Mouse (Mus musculus) G1E (cell line): ENCODE data around the gene Carns1. TPM values are rescaled to one million over a fixed set of nuclear protein-coding genes. Genes with fewer than 3 reads are reported as not detected.
A peak's percentile ranks its signal among the peaks of the same experiment; 100 is the strongest.
"Not testable (repeated sequence)": the region's sequence is repeated elsewhere in the genome, so short reads cannot be mapped to it uniquely, and the experiment has no call there.

Source experiments
- ATAC-seq: 2 replicates; pipeline ENCODE4 v1.8.0; 2016; ENCODE audit warnings: mild to moderate bottlenecking; ENCODE audit not compliant: insufficient number of reproducible peaks, poor library complexity, low FRiP score, severe bottlenecking; ENCODE audit errors: extremely low read depth
- DNase-seq: peaks from one replicate; pipeline ENCODE4 v3.0.0; 2012; ENCODE audit warnings: low spot score
- H3K27me3 ChIP-seq: 2 replicates; pipeline ENCODE4 v1.6.1; 2012; ENCODE audit warnings: mild to moderate bottlenecking, low read length, inconsistent platforms; ENCODE audit not compliant: insufficient read depth
- H3K36me3 ChIP-seq: replicated peaks from 2 replicates; pipeline ENCODE3; 2012; ENCODE audit warnings: mild to moderate bottlenecking, inconsistent platforms
- H3K4me1 ChIP-seq: 2 replicates; pipeline ENCODE4 v1.6.1; 2012; ENCODE audit warnings: low read depth, low read length, inconsistent platforms, mixed read lengths; ENCODE audit not compliant: insufficient read depth
- H3K4me3 ChIP-seq: 2 replicates; pipeline ENCODE4 v1.5.1; 2012; ENCODE audit warnings: low read depth, mild to moderate bottlenecking, inconsistent platforms, low read length, moderate library complexity, mixed read lengths
- H3K9me3 ChIP-seq: replicated peaks from 2 replicates; pipeline ENCODE4 v1.6.1; 2012; ENCODE audit warnings: inconsistent platforms
- CTCF ChIP-seq: IDR thresholded peaks from 2 replicates; pipeline ENCODE4 v1.5.1; 2012; ENCODE audit warnings: low read depth, low read length, inconsistent platforms, mixed read lengths
- GATA1 ChIP-seq: IDR thresholded peaks from 2 replicates; pipeline ENCODE4 v1.6.1; 2012; ENCODE audit warnings: borderline replicate concordance, low read length, inconsistent platforms, mixed read lengths
- GATA2 ChIP-seq: IDR thresholded peaks from 2 replicates; pipeline ENCODE4 v1.6.1; 2012; ENCODE audit warnings: low read depth, low read length, inconsistent platforms, borderline replicate concordance
- POLR2AphosphoS5 ChIP-seq: IDR thresholded peaks from 2 replicates; pipeline ENCODE4 v1.6.1; 2012; ENCODE audit warnings: low read depth, low read length, inconsistent platforms; ENCODE audit not compliant: insufficient replicate concordance
- TAL1 ChIP-seq: conservative IDR thresholded peaks from 2 replicates; pipeline ENCODE4 v1.6.1; 2012; ENCODE audit warnings: low read depth, low read length, inconsistent platforms, mixed read lengths
- polyA plus RNA-seq: library from polyadenylated mRNA; stranded (reverse); fragments of >175 nt; gene quantifications from 2 replicates; pipeline ENCODE4 v1.2.3, GENCODE M21; 2012
- total RNA-seq, 2 experiments: library from RNA; stranded (forward) in 1 of 2; stranded (reverse) in 1 of 2; fragments of 200-1000 nt in 1 of 2; fragments of >200 nt in 1 of 2; fragmentation: Nextera tagmentation in 1 of 2; gene quantifications; 2 replicates each; pipeline ENCODE4 v1.2.3; 2014 to 2017

Carns1 gene
- total and polyA plus RNA-seq, 3 experiments = 0.48 to 1.2 (median 0.55) TPM

GRCm38 (mm10) chr19:4122411-4123370, 52.6 kb downstream of the Carns1 start:
- Histone ChIP-seq H3K4me3 (no peak overlapping the region; the same call in 1 of the 2 replicates), H3K4me1 (peaks cover 80% of the 10 kb centered on the region), H3K9me3 (no peaks in the 10 kb centered on the region), H3K36me3 (peaks cover 26% of the 10 kb centered on the region), H3K27me3 (no peaks in the 10 kb centered on the region)
- TF ChIP-seq POLR2AphosphoS5 = no peak
- no peak for TF ChIP-seq CTCF
- no peak for TF ChIP-seq TAL1
- TF ChIP-seq GATA2 = no peak
- no peak for TF ChIP-seq GATA1
- DNase-seq (no peak), ATAC-seq (no peak)

GRCm38 (mm10) chr19:4121896-4122295, 53.4 kb downstream of the Carns1 start:
- ATAC-seq, DNase-seq, H3K27me3 ChIP-seq, H3K9me3 ChIP-seq, H3K4me3 ChIP-seq: not testable (repeated sequence)
- Histone ChIP-seq H3K4me1 (peaks cover 72% of the 10 kb centered on the region), H3K36me3 (peaks cover 26% of the 10 kb centered on the region)

GRCm38 (mm10) chr19:4121097-4121805, 54.0 kb downstream of the Carns1 start:
- Histone ChIP-seq H3K9me3 (no peaks in the 10 kb centered on the region), H3K4me3 (peak overlapping the region; percentile 73), H3K36me3 (peaks cover 31% of the 10 kb centered on the region), H3K4me1 (peaks cover 66% of the 10 kb centered on the region), H3K27me3 (no peaks in the 10 kb centered on the region)
- TF ChIP-seq GATA2 (no peak), CTCF (no peak), GATA1 (no peak), POLR2AphosphoS5 (no peak), TAL1 (no peak)
- DNase-seq = peak; percentile 80
- ATAC-seq = peak; percentile 73

- Histone ChIP-seq H3K4me3 (peak overlapping the region; percentile 73; the same call in 1 of the 2 replicates), H3K4me1 (peaks cover 64% of the 10 kb centered on the region), H3K9me3 (no peaks in the 10 kb centered on the region), H3K27me3 (no peaks in the 10 kb centered on the region), H3K36me3 (peaks cover 39% of the 10 kb centered on the region)
- DNase-seq (no peak), ATAC-seq (no peak)
- TF ChIP-seq POLR2AphosphoS5 = no peak
- no peak for TF ChIP-seq TAL1
Observed at GRCm38 (mm10) chr19:4120496-4120895, 54.8 kb downstream of the Carns1 start.

GRCm38 (mm10) chr19:4119716-4120487, 55.4 kb downstream of the Carns1 start:
- Histone ChIP-seq H3K27me3 (no peaks in the 10 kb centered on the region), H3K4me3 (peak overlapping the region; percentile 73; the same call in 1 of the 2 replicates), H3K36me3 (peaks cover 45% of the 10 kb centered on the region), H3K4me1 (peaks cover 64% of the 10 kb centered on the region), H3K9me3 (no peaks in the 10 kb centered on the region)
- no peak for TF ChIP-seq CTCF
- ATAC-seq (no peak), DNase-seq (no peak)

- no peaks in the 10 kb centered on the region for H3K9me3 ChIP-seq
- no peaks in the 10 kb centered on the region for H3K27me3 ChIP-seq
- peaks cover 64% of the 10 kb centered on the region for H3K4me1 ChIP-seq
- H3K36me3 ChIP-seq = peaks cover 58% of the 10 kb centered on the region
- ATAC-seq (no peak), DNase-seq (no peak)
- no peak overlapping the region for H3K4me3 ChIP-seq
- TF ChIP-seq TAL1 = no peak
- no peak for TF ChIP-seq GATA1
- TF ChIP-seq CTCF = no peak
- no peak for TF ChIP-seq GATA2
- no peak for TF ChIP-seq POLR2AphosphoS5
Observed at GRCm38 (mm10) chr19:4118350-4118749, 56.9 kb downstream of the Carns1 start.
